Mouse (Mus musculus) neural tube, embryonic 15.5 days (tissue): Measurements from ENCODE around the gene Cyp4f18. TPM values are rescaled to one million over a fixed set of nuclear protein-coding genes. Genes with fewer than 3 reads are reported as not detected.

ENCODE experiments used
- ATAC-seq: fragments of 200-750 bp; cut with Nextera tagmentation; 2 replicates; pipeline ENCODE4 v1.8.0; 2017; ENCODE audit warnings: mild to moderate bottlenecking, moderate TSS enrichment, moderate library complexity; ENCODE audit not compliant: low FRiP score
- H3K27ac ChIP-seq: fragments of 300-500 bp; sonication (generic); replicated peaks from 2 replicates; pipeline ENCODE4 v1.5.1; 2015; ENCODE audit warnings: mild to moderate bottlenecking, inconsistent platforms
- H3K27me3 ChIP-seq: fragments of 300-500 bp; sonication (generic); replicated peaks from 2 replicates; pipeline ENCODE4 v1.6.1; 2015; ENCODE audit warnings: inconsistent platforms
- H3K36me3 ChIP-seq: fragments of 300-500 bp; sonication (generic); 2 replicates; pipeline ENCODE4 v1.6.1; 2015; ENCODE audit warnings: inconsistent platforms
- H3K4me1 ChIP-seq: fragments of 300-500 bp; sonication (generic); 2 replicates; pipeline ENCODE4 v1.6.1; 2015; ENCODE audit warnings: inconsistent platforms
- H3K4me2 ChIP-seq: fragments of 300-500 bp; sonication (generic); 2 replicates; pipeline ENCODE4 v1.6.1; 2015; ENCODE audit warnings: inconsistent platforms, mild to moderate bottlenecking, moderate library complexity
- H3K4me3 ChIP-seq: fragments of 300-500 bp; sonication (generic); replicated peaks from 2 replicates; pipeline ENCODE4 v1.5.1; 2015; ENCODE audit warnings: mild to moderate bottlenecking, inconsistent platforms
- H3K9ac ChIP-seq: fragments of 300-500 bp; sonication (generic); replicated peaks from 2 replicates; pipeline ENCODE4 v1.6.1; 2015; ENCODE audit warnings: mild to moderate bottlenecking, inconsistent platforms
- H3K9me3 ChIP-seq: fragments of 300-500 bp; sonication (generic); replicated peaks from 2 replicates; pipeline ENCODE4 v1.6.1; 2016; ENCODE audit warnings: inconsistent platforms
- WGBS: fragments of 180-500 bp; shearing (Covaris S2); methylation state at CpG from one replicate; pipeline ENCODE4 v1.1.7; 2015; ENCODE audit warnings: mixed read lengths; 5-methylcytosine and 5-hydroxymethylcytosine counted together
- polyA plus RNA-seq: library from polyadenylated mRNA; unstranded; fragments of >200 nt; fragmentation: Nextera tagmentation; extraction: Ambion mirVana; gene quantifications from 2 replicates; pipeline ENCODE4 v1.2.1, GENCODE M21; 2015

The Cyp4f18 gene
- polyA plus RNA-seq, 1 experiment from 2014 or later = 1.3 TPM

- Histone ChIP-seq H3K9ac (peak overlapping the region; percentile 75), H3K4me1 (peaks cover 19% of the 10 kb centered on the region), H3K36me3 (peaks cover 9% of the 10 kb centered on the region), H3K9me3 (no peaks in the 10 kb centered on the region), H3K4me2 (peak overlapping the region; percentile 61), H3K27ac (peak overlapping the region; percentile 89), H3K27me3 (no peaks in the 10 kb centered on the region), H3K4me3 (peak overlapping the region; percentile 81)
- WGBS = 40% methylated on average over 14 of the region's 14 CpGs
- ATAC-seq = no peak
These were observed 57.8 kb downstream of the Cyp4f18 start for GRCm38 (mm10) chr8:71951436-71952161.

- 4% methylated on average over 34 of the region's 34 CpGs for WGBS
- Histone ChIP-seq H3K27me3 (no peaks in the 10 kb centered on the region), H3K4me1 (peaks cover 19% of the 10 kb centered on the region)
These were observed 58.8 kb downstream of the Cyp4f18 start, which contains the start of gene Zfp961 for GRCm38 (mm10) chr8:71950482-71951221. Gene Zfp961, plus strand, starts transcription at chr8:71951038.

GRCm38 (mm10) chr8:71948624-71949023, 60.8 kb downstream of the Cyp4f18 start:
- H3K9me3 ChIP-seq = no peaks in the 10 kb centered on the region
- H3K4me3 ChIP-seq = no peak overlapping the region
- H3K27me3 ChIP-seq = no peaks in the 10 kb centered on the region
- ATAC-seq = no peak
- no peak overlapping the region for H3K4me2 ChIP-seq
- H3K36me3 ChIP-seq = no peaks in the 10 kb centered on the region
- no peak overlapping the region for H3K9ac ChIP-seq
- no peak overlapping the region for H3K27ac ChIP-seq
- peaks cover 19% of the 10 kb centered on the region for H3K4me1 ChIP-seq
- WGBS = 86% methylated on average over 5 of the region's 5 CpGs

More at GRCm38 (mm10) chr8:71950482-71951221, 58.8 kb downstream of the Cyp4f18 start, which contains the start of gene Zfp961:
- Histone ChIP-seq H3K9ac (peak within 1 kb of the TSS; percentile 75), H3K4me3 (peak within 1 kb of the TSS; percentile 81), H3K27ac (peak within 1 kb of the TSS; percentile 89), H3K9me3 (no peaks in the 10 kb centered on the region), H3K4me2 (peak within 1 kb of the TSS; percentile 61), H3K36me3 (peaks cover 9% of the 10 kb centered on the region)
- ATAC-seq = peak; percentile 100

GRCm38 (mm10) chr8:71941776-71942175, 67.7 kb downstream of the Cyp4f18 start:
- ATAC-seq = no peak
- 97% methylated on average over 1 of the region's 1 CpGs for WGBS
- H3K9ac ChIP-seq = no peak overlapping the region
- no peak overlapping the region for H3K4me3 ChIP-seq
- no peaks in the 10 kb centered on the region for H3K27me3 ChIP-seq
- no peaks in the 10 kb centered on the region for H3K9me3 ChIP-seq
- H3K27ac ChIP-seq = no peak overlapping the region
- no peak overlapping the region for H3K4me2 ChIP-seq
- H3K4me1 ChIP-seq = no peaks in the 10 kb centered on the region
- H3K36me3 ChIP-seq = no peaks in the 10 kb centered on the region

GRCm38 (mm10) chr8:71940293-71941208, 68.9 kb downstream of the Cyp4f18 start:
- no peak overlapping the region for H3K4me3 ChIP-seq
- WGBS = 90% methylated on average over 2 of the region's 2 CpGs
- H3K4me1 ChIP-seq = no peaks in the 10 kb centered on the region
- no peaks in the 10 kb centered on the region for H3K9me3 ChIP-seq
- no peaks in the 10 kb centered on the region for H3K27me3 ChIP-seq
- no peak for ATAC-seq
- H3K9ac ChIP-seq = no peak overlapping the region
- H3K36me3 ChIP-seq = no peaks in the 10 kb centered on the region
- no peak overlapping the region for H3K27ac ChIP-seq
- no peak overlapping the region for H3K4me2 ChIP-seq

Other genes with a start within 250 kb of the Cyp4f18 start
- 7.4 and 9.4 TPM in 2 replicates for gene Zfp709, start 127.6 kb downstream of the Cyp4f18 start, polyA plus RNA-seq
- gene Zfp882, start 101.0 kb downstream of the Cyp4f18 start, polyA plus RNA-seq = 13.5 and 17.1 TPM in 2 replicates
- 33.5 and 35.1 TPM in 2 replicates for gene Zfp617, start 101.0 kb downstream of the Cyp4f18 start, polyA plus RNA-seq
- 13.8 and 19.4 TPM in 2 replicates for gene Zfp961, start 58.6 kb downstream of the Cyp4f18 start, polyA plus RNA-seq
- gene Olfr372, start 31.6 kb upstream of the Cyp4f18 start, polyA plus RNA-seq = not detected in 2 replicates
- gene Olfr373, start 73.6 kb upstream of the Cyp4f18 start, polyA plus RNA-seq = 0.04 TPM in 1 of 2 replicates, not detected in the other
- gene Olfr374, start 97.4 kb upstream of the Cyp4f18 start, polyA plus RNA-seq = 0.03 TPM in 2 replicates
- gene Tpm4, start 125.3 kb upstream of the Cyp4f18 start, polyA plus RNA-seq = 156 and 231 TPM in 2 replicates
- gene Rab8a, start 151.6 kb upstream of the Cyp4f18 start, polyA plus RNA-seq = 76.7 and 96.5 TPM in 2 replicates
- 0.70 TPM in 1 of 2 replicates, not detected in the other for gene Hsh2d, start 180.0 kb upstream of the Cyp4f18 start, polyA plus RNA-seq
- gene Cib3, start 203.2 kb upstream of the Cyp4f18 start, polyA plus RNA-seq = not detected in 2 replicates
- gene Gm11034, start 204.0 kb upstream of the Cyp4f18 start, polyA plus RNA-seq = not detected in 2 replicates
- 78.7 and 86.4 TPM in 2 replicates for gene Fam32a, start 210.1 kb upstream of the Cyp4f18 start, polyA plus RNA-seq
- 235 and 249 TPM in 2 replicates for gene Ap1m1, start 230.4 kb upstream of the Cyp4f18 start, polyA plus RNA-seq